Mouse (Mus musculus): Measurements from ENCODE around the gene Cda. TPM values are rescaled to one million over a fixed set of nuclear protein-coding genes. Genes with fewer than 3 reads are reported as not detected.

The Cda gene
- total and polyA plus RNA-seq, 2 experiments from 2014 or later = 9.6 to 12.2 TPM

DNA sequence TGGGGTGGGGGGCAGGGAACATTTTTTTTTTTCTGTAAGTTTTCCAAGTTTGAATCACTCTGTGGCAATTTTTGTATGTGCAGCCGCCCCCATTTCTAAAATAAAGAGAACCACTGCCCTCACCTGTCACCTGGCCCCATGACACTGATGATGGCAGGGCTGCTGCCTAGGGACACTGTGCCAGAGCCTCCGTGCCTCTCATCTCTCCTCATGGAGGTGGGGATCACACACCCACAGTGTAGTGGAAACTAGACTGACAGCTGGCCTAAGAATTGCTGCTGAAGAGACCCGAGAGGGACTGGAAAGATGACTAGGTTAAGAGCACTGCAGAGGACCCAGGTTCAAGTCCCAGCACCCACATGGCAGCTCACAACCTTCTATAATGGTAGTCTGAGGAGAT, 55.7 kb downstream of the Cda start:
- 96% methylated on average over 3 of the region's 3 CpGs for WGBS
- H3K27ac ChIP-seq (ENCODE audit: low read depth, low read length) = no peak overlapping the region
- no peaks in the 10 kb centered on the region for H3K9me3 ChIP-seq (ENCODE audit: low read length)
- no peak overlapping the region for H3K4me2 ChIP-seq (ENCODE audit: low read depth, low read length, poor library complexity, severe bottlenecking)
- TF ChIP-seq CTCF (IDR thresholded peaks at IDR 0.05) = no peak
- no peak overlapping the region for H3K9ac ChIP-seq (replicated peaks; ENCODE audit: low read length, poor library complexity, severe bottlenecking)
- H3K4me3 ChIP-seq (ENCODE audit: low read depth, low read length) = no peak overlapping the region
- no peaks in the 10 kb centered on the region for H3K4me1 ChIP-seq (ENCODE audit: insufficient read depth, low read length)
- no peak for ATAC-seq (ENCODE audit: low FRiP score)
- H3K27me3 ChIP-seq (ENCODE audit: insufficient read depth, low read length) = no peaks in the 10 kb centered on the region
- H3K36me3 ChIP-seq (ENCODE audit: insufficient read depth, low read length) = peaks cover 68% of the 10 kb centered on the region
- DNase-seq (ENCODE audit: low spot score) = no peak

DNA sequence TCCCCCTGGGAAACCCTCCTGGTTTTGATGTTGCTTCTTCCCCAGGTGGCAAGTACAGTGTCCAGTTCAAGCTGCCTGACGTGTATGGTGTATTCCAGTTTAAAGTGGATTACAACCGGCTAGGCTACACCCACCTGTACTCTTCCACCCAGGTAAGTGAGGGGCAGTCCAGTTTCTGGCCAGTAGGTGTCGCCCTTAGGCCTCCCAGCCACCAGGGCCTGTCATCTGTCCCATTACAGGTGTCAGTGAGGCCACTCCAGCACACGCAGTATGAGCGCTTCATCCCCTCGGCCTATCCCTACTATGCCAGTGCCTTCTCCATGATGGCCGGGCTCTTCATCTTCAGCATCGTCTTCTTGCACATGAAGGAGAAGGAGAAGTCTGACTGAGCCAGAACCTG, 56.2 kb downstream of the Cda start:
- Histone ChIP-seq H3K27ac (ENCODE audit: low read depth, low read length) (no peak overlapping the region), H3K27me3 (ENCODE audit: insufficient read depth, low read length) (no peaks in the 10 kb centered on the region), H3K4me2 (ENCODE audit: low read depth, low read length, poor library complexity, severe bottlenecking) (no peak overlapping the region), H3K9me3 (ENCODE audit: low read length) (no peaks in the 10 kb centered on the region), H3K4me3 (ENCODE audit: low read depth, low read length) (no peak overlapping the region), H3K4me1 (ENCODE audit: insufficient read depth, low read length) (no peaks in the 10 kb centered on the region), H3K36me3 (ENCODE audit: insufficient read depth, low read length) (peaks cover 64% of the 10 kb centered on the region), H3K9ac (replicated peaks; ENCODE audit: low read length, poor library complexity, severe bottlenecking) (no peak overlapping the region)
- WGBS = 63% methylated on average over 8 of the region's 8 CpGs
- ATAC-seq (ENCODE audit: low FRiP score) (0 out of 2 replicates have a peak, but pooled peaks have one; percentile 24), DNase-seq (ENCODE audit: low spot score) (peak; percentile 42)
- peak; percentile 83 for TF ChIP-seq CTCF (IDR thresholded peaks at IDR 0.05)

DNA sequence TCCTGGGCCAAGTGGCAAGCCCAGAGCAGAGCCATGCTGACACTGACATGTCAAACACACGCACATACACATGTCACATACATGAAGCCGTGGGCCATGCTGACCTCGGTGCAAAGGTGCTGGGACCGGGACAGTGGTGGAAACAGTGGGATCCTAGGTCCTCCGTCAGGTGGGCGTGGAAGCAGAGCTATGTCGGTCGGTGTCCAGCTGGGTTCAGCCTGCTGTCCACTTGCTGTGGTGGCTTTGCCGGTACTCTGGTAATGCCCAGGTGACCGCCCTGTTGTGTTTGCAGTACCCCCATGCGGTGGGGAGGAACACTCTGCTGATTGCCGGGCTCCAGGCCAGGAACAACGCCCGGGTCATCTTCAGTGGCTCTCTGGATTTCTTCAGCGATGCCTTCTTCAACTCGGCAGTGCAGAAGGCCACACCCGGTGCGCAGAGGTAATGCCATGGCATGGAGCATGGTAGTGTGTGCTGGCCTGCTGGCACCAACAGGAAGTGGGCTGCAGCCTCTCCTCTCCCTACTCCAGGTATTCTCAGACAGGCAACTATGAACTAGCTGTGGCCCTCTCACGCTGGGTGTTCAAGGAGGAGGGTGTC, 57.4 kb downstream of the Cda start:
- H3K9ac ChIP-seq (replicated peaks; ENCODE audit: low read length, poor library complexity, severe bottlenecking) = no peak overlapping the region
- no peaks in the 10 kb centered on the region for H3K9me3 ChIP-seq (ENCODE audit: low read length)
- no peak for TF ChIP-seq CTCF (IDR thresholded peaks at IDR 0.05)
- H3K4me2 ChIP-seq (ENCODE audit: low read depth, low read length, poor library complexity, severe bottlenecking) = no peak overlapping the region
- DNase-seq (ENCODE audit: low spot score) (no peak), ATAC-seq (ENCODE audit: low FRiP score) (no peak)
- H3K27me3 ChIP-seq (ENCODE audit: insufficient read depth, low read length) = no peaks in the 10 kb centered on the region
- peaks cover 57% of the 10 kb centered on the region for H3K36me3 ChIP-seq (ENCODE audit: insufficient read depth, low read length)
- H3K4me1 ChIP-seq (ENCODE audit: insufficient read depth, low read length) = peaks cover 5% of the 10 kb centered on the region
- WGBS = 96% methylated on average over 19 of the region's 19 CpGs
- H3K4me3 ChIP-seq (ENCODE audit: low read depth, low read length) = no peak overlapping the region
- no peak overlapping the region for H3K27ac ChIP-seq (ENCODE audit: low read depth, low read length)

DNA sequence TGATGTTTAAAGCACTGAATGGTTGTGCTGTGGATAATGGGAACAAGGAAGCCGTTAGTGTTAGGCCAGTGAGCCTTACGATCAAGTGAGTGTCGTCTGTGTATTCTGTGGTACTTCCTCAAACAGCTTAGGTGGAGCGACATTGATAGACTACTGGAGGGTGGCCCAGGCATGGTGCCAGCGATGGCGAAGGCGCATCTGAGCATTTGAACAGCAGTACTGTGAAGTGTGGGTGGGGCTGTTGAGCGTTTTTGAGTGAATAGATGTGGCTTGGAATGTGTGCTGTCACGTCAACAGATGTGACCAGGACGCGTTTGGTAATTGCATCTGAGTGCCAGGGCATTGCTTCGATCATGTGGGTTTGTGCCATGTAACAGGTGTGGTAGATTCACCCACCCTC, 60.1 kb downstream of the Cda start:
- Histone ChIP-seq H3K27me3 (ENCODE audit: insufficient read depth, low read length) (no peaks in the 10 kb centered on the region), H3K4me1 (ENCODE audit: insufficient read depth, low read length) (peaks cover 11% of the 10 kb centered on the region), H3K4me3 (ENCODE audit: low read depth, low read length) (no peak overlapping the region), H3K4me2 (ENCODE audit: low read depth, low read length, poor library complexity, severe bottlenecking) (no peak overlapping the region), H3K36me3 (ENCODE audit: insufficient read depth, low read length) (peaks cover 37% of the 10 kb centered on the region), H3K9ac (replicated peaks; ENCODE audit: low read length, poor library complexity, severe bottlenecking) (no peak overlapping the region), H3K9me3 (ENCODE audit: low read length) (no peaks in the 10 kb centered on the region), H3K27ac (ENCODE audit: low read depth, low read length) (no peak overlapping the region)
- WGBS = 95% methylated on average over 12 of the region's 12 CpGs
- DNase-seq (ENCODE audit: low spot score) (no peak), ATAC-seq (ENCODE audit: low FRiP score) (no peak)
- TF ChIP-seq CTCF (IDR thresholded peaks at IDR 0.05) = no peak

DNA sequence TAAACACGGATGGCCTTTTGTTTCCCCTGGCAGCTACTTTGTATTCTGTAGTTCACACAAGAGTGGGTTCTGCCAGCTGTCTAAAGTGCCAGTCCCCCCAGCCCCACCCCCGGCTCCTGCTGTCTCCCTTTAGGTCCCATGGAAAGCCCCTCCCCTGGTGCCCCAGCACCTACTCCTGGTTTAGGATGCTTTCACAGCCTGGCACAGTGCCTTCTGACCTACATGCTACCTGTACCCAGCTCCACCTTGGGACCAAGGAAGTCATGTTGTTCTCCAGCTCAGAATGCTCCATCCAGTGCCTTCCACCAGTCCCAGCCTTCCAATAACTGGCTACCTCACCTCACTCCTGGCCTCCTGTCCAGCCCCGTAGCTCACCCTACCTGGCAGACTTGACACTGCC, 60.8 kb downstream of the Cda start:
- no peak for TF ChIP-seq CTCF (IDR thresholded peaks at IDR 0.05)
- H3K4me2 ChIP-seq (ENCODE audit: low read depth, low read length, poor library complexity, severe bottlenecking) = no peak overlapping the region
- H3K27me3 ChIP-seq (ENCODE audit: insufficient read depth, low read length) = no peaks in the 10 kb centered on the region
- no peak overlapping the region for H3K27ac ChIP-seq (ENCODE audit: low read depth, low read length)
- peaks cover 33% of the 10 kb centered on the region for H3K36me3 ChIP-seq (ENCODE audit: insufficient read depth, low read length)
- no peak overlapping the region for H3K4me3 ChIP-seq (ENCODE audit: low read depth, low read length)
- no peak overlapping the region for H3K9ac ChIP-seq (replicated peaks; ENCODE audit: low read length, poor library complexity, severe bottlenecking)
- DNase-seq (ENCODE audit: low spot score) = no peak
- H3K4me1 ChIP-seq (ENCODE audit: insufficient read depth, low read length) = peaks cover 11% of the 10 kb centered on the region
- 78% methylated on average over 3 of the region's 3 CpGs for WGBS
- H3K9me3 ChIP-seq (ENCODE audit: low read length) = no peaks in the 10 kb centered on the region
- no peak for ATAC-seq (ENCODE audit: low FRiP score)

DNA sequence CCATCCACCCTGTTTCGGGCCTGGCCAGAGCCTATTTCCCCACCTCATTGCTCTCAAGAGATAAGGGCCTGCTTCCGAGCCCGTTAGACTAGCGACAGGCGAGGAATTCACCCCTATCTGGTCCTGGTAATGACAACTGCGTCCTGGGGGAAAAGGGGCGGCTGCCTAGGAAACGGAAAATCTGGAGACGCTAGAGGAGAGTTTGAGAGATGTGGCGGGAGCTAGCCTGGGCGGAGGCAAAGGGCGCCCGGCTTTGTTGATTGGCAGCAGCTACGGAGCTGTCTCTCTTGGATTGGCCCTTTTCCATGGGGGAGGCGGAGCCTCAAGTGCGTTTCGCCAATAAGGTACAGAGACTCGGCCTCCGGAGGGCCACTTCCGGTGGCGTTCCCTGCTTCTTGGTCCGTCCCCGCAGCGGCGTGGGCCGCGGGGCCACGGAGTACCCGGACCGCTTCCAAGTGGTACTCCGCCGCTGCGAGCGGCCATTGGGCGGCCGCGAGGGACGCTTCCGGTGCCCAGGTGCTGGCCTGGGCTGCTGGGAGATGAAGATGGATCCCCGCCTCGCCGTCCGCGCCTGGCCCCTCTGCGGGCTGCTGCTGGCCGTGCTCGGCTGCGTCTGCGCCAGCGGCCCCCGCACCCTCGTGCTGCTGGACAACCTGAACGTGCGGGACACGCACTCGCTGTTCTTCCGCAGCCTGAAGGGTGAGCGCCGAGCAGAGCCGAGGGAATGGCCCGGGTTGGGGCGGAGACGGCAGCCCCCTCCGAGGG, 63.3 kb downstream of the Cda start, which contains the start of gene Ddost:
TSS of gene Ddost (plus strand) at position 391 of the 765 bp plus-strand sequence.
- Histone ChIP-seq H3K9me3 (ENCODE audit: low read length) (no peaks in the 10 kb centered on the region), H3K9ac (replicated peaks; ENCODE audit: low read length, poor library complexity, severe bottlenecking) (peak within 1 kb of the TSS; percentile 91), H3K27ac (ENCODE audit: low read depth, low read length) (peak within 1 kb of the TSS; percentile 72), H3K36me3 (ENCODE audit: insufficient read depth, low read length) (peaks cover 16% of the 10 kb centered on the region), H3K4me2 (ENCODE audit: low read depth, low read length, poor library complexity, severe bottlenecking) (peak within 1 kb of the TSS; percentile 87), H3K4me1 (ENCODE audit: insufficient read depth, low read length) (peaks cover 11% of the 10 kb centered on the region), H3K4me3 (ENCODE audit: low read depth, low read length) (peak within 1 kb of the TSS; percentile 98), H3K27me3 (ENCODE audit: insufficient read depth, low read length) (no peaks in the 10 kb centered on the region)
- no peak for TF ChIP-seq CTCF (IDR thresholded peaks at IDR 0.05)
- under 1% methylated on average over 59 of the region's 64 CpGs for WGBS
- DNase-seq (ENCODE audit: low spot score) (peak; percentile 100), ATAC-seq (ENCODE audit: low FRiP score) (peak; percentile 96)
